Mouse (Mus musculus) megakaryocyte progenitor cell, adult 5-6 weeks (primary cell): Measurements from ENCODE around the gene P3h4. TPM values are rescaled to one million over a fixed set of nuclear protein-coding genes. Genes with fewer than 3 reads are reported as not detected.

Experiments used
- ATAC-seq: replicated peaks from 2 replicates; pipeline ENCODE4 v1.8.0; 2016; ENCODE audit warnings: mild to moderate bottlenecking, moderate TSS enrichment, inconsistent platforms; ENCODE audit not compliant: poor library complexity
- total RNA-seq, 2 experiments: library from RNA; stranded (forward) in 1 of 2; stranded (reverse) in 1 of 2; fragments of 157-497, 149-512 nt in 1 of 2; fragments of 200-1000 nt in 1 of 2; gene quantifications; 2 replicates each; pipeline versions ENCODE4 v1.2.3 to v1.2.4; 2015 to 2017

P3h4 gene
- total RNA-seq (2015) (0.05 TPM in 1 of 2 replicates, not detected in the other), total RNA-seq (2017) (0.08 TPM in 1 of 2 replicates, not detected in the other)

GRCm38 (mm10) chr11:100414021-100414913 is at the start of gene P3h4:
P3h4 (minus strand) TSS chr11:100414836.
- peak; percentile 78 for ATAC-seq

DNA sequence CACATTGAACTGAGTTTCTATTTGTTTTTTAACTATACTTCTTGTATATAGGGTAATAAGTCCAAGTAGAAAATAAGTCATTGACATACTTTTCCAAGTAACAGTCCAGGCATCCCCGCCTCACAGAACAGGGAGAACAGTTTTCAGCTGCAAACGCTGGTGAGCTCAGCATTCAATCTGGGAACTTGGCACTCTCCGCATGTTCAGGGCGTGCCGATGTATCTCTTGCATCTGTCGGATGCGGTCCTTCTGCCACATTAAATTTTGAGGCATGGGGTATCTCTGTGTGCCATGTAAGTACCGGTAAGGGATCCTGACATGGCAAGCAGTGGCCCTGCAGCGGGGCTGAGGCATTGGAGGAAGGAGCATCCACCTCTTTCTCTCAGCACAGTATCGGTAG is 48.1 kb upstream of the P3h4 start:
- no peak for ATAC-seq

- ATAC-seq: no peak
These were observed 43.1 kb upstream of the P3h4 start for GRCm38 (mm10) chr11:100457711-100458110.

DNA sequence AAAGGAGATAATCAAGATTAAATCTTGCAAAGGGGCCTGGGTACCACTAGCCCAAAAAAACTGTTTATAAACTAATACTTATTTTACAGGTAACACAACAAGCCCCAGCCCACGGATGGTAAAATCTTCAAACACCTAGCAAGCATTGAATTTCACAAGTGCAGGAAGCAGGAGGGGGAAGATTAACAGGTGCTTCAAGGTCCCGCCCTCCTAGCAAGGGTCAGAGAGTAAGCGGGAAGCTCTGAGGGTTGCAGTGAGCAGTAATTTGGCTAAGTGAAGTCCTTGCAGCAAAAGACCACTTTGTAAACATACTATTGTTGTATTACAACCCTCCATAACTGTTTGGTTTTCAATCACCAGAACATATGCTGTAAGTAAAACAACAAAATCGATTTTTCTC is 42.6 kb upstream of the P3h4 start:
- no peak for ATAC-seq

DNA sequence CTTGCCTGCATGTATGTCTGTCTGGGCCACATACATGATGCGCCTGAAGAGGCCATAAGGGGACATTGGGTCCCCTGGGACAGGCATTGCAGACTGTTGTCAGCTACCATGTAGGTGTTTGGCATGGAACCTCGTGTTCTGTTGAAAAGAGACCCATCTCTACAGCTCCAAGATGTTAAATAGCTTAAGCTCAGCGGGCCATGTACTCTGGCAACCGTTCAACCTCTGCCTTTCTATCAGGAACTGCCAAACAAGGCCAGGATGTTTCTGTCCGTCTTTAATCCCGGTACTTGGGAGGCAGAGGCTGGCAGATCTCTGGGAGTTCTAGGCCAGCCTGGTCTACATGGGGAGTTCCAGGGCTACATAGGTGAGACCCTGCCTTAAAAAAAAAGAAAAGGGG is 28.0 kb upstream of the P3h4 start:
- no peak for ATAC-seq

- ATAC-seq: no peak
These were observed 27.2 kb upstream of the P3h4 start, which contains the start of the genes Nt5c3b and Klhl10 for GRCm38 (mm10) chr11:100441797-100442196. Nt5c3b (minus strand) TSS chr11:100441808. Klhl10 (plus strand) TSS chr11:100441917.

DNA sequence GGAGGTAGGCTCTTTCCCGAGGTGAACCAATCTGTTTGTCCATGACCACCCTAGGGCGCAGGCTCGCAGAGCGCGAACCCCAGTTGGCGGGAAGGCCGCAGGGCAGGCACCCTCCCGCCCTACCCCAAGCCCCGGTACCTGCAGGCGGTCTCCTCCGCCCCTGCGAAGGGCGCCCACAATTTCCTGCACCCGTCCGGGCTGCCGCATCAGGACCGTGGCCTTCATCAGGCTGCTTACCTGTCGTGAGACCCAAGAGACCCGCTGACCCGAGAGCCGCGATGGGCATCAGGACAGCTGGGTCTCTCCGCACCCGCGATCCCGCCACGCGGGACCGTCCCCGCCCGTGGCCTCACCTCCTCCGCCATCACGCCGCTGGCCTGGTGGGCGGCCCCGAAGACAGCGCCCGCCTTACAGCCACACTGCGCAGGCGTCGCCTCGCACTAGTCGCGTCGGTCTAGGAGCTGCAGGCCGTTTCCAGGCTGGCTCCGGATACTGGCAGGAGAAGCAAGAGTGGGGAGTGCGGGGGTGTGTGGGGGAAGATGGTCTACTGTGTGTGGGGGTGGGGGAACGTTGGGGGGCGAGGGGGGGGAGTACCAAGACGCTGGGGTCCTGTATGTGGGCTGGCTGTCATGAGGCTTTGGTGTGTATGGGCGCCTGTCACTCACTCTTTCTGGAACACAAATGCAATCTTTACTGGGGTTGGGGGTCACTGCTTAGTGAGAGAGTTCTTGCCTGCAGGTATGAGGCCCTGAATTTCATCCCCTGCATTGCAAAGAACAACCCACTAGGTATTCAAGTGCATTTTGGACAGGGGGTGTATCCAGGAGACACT is 26.3 kb upstream of the P3h4 start:
- peak; percentile 99 for ATAC-seq

DNA sequence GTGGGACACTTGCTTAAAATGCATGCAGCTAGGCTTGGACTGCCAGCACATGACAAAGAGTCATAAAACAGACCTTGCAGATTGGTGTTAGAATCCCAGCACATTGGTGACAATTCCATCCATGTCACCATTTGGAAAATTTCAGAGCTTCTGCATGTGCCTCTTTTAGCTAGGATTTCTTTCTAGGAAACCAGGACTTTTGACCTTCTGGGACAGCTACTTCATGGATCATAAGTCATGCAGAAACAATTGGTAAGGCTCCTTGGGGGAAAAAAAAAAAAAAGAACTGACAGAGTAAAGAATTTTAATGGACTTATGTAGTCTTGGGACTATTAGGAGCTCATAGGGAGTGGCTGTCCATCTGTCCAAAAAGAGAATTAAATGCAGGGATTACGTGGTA is 23.3 kb upstream of the P3h4 start:
- ATAC-seq: no peak

GRCm38 (mm10) chr11:100435678-100436246 is 21.1 kb upstream of the P3h4 start:
- ATAC-seq: no peak

DNA sequence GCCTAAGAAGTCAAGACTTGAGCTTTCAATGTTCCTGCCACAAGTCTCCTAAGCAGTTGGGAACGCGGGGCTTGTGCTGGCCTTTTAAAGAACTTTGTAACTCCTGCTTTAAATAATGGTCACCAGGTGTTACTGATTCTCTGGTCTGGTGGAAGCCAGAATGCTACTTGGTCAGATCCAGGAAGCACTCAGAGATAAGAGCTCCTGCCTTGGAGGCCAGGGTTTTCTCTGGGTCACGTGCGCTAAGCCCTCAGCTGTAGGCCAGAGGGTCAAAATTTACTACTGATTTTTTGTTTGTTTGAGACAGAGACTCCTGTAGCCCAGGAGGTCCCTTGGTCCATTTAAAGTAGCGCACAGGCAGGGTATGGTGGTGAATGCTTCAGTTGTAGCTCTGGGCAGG is 17.4 kb upstream of the P3h4 start:
- no peak for ATAC-seq

GRCm38 (mm10) chr11:100430052-100430451 is 15.4 kb upstream of the P3h4 start:
- no peak for ATAC-seq

- no peak for ATAC-seq
These were observed 14.1 kb upstream of the P3h4 start for GRCm38 (mm10) chr11:100428612-100429199.

DNA sequence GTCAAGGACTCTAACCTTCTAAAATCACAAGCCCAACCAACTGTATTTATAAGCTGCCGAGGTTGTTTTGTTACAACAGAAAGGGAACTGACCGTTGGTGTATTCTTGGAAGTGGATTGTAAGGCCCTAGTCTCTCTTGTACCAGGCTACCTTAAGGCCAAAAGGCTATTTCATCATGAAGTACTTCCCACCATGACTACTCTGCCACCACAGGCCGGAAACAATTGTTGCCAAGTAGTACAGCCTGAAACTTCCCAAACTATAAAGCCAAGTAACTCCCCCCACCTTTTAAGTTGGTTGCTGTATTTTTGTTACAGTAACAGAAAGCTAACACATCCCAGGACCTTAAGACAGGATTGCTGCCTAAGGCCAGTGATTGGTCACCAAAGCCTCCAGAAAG is 12.2 kb upstream of the P3h4 start:
- peak; percentile 64 for ATAC-seq

DNA sequence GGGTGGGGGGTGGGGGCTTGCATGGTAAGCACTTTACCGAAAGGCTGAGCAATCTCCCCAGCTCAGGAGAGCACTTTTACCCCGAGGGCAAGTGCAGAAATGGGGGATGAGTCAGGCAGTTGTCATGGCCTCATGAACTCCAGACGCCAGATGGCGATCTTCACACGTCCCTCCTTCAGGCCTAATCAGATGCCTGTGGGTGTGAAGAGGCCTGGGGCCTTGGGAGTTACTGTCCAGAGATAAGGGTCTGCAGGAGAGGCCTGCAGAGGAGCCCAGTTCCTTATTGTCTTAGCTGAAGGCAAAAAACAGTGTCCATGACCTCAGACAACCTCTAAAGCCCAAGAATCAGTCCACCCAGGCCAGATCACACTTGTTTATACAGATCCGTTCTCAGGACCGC is 11.2 kb upstream of the P3h4 start:
- ATAC-seq: peak; percentile 88

DNA sequence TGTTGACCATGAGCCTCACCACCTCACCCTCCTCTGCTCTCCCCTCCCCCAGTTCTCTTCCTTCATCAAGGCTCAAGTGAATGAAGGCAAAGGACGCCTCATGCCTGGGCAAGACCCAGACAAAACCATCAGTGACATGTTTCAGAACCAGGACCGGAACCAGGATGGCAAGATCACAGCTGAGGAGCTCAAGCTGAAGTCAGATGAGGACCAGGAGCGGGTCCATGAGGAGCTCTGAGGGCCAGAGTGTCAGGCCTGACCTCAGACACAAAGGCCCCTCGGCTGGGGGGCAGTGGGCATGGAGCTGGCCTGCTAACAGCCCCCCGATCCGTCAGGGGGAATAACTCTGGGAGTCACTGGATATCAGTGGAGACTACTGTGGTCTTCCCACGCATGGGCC is 9.2 kb upstream of the P3h4 start:
- no peak for ATAC-seq

DNA sequence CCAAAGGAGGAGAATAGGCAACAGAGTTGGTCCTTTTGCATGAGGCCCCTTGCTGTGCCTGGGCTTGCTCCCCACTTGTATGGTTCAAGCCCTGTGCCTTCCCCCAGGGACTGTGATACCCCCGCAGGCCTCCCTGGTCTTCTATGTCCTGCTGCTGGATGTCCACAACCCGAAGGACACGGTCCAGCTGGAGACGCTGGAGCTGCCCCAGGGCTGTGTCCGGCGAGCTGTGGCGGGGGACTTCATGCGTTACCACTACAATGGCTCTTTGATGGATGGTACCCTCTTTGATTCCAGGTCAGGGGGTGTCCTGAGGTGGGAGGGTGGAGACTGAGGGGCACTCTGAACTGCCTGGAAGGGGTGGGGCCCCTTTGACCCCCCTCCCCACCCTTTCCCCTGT is 6.9 kb upstream of the P3h4 start:
- ATAC-seq: no peak

DNA sequence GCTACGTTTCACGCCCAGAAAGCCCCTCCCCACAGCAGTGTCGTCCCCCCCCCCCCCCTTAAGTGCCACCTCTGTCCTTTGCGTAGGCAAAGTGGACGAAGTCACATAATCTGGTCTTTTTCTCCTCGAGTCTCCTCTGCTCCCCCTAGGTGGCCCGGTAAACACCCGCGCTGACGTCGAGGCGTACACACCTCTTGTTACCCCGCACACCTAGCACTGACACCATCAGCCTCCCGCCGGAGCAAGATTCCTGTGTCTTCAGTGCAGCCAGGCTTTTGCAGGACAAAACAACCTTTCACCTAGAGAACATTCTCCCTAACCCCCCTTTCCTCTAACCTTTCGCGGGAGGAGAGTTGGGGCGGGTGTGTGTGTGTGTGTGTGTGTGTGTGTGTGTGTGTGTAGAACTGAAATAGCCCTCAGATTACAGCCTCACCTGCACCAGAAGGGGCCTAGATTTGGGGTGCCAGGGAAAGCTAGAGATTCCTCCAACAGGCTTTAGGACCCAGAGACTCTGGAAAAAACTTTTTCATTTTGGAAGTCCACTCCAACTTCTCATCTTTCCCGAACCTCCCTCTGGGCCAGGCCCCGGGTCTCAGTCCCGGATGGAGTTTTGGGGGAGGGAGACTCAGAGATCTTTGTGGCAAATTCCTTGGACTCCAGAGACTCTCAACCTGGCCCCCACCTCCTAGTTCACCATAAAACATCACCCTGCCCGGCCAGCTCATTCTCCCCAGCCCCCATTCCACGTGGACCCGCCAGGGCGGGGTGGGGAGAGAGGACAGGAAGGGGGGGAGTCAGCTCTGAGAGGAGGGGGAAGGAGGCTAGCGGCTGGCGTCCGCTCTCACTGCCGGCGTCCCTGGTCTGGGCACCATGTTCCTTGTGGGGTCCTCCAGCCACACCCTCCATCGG is 532 bp upstream of the P3h4 start, which contains the start of gene Fkbp10:
Gene Fkbp10, plus strand, starts transcription at position 784 of the 909 bp plus-strand sequence.
- no peak for ATAC-seq

- no peak for ATAC-seq
These were observed 1.1 kb downstream of the P3h4 start for GRCm38 (mm10) chr11:100413541-100413940.

DNA sequence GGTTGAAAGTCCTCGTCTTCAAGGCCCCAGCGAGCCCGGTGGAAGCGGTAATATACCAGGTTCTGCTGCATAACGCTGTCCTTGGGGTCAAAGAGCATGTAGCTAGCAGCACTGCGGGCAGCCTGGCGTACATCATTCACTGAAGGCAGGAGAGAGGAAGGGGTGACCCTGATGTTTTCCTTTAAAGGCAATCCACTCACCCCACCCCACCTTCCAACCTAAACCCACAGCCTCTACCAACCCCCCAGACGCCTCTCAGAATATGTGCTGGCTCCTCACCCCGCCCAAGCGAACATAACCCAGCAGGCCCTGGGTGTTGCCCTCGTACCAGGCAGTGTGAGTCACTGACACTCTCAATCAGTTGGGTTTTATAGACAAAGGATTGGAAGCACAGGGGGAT is 2.9 kb downstream of the P3h4 start:
- no peak for ATAC-seq

DNA sequence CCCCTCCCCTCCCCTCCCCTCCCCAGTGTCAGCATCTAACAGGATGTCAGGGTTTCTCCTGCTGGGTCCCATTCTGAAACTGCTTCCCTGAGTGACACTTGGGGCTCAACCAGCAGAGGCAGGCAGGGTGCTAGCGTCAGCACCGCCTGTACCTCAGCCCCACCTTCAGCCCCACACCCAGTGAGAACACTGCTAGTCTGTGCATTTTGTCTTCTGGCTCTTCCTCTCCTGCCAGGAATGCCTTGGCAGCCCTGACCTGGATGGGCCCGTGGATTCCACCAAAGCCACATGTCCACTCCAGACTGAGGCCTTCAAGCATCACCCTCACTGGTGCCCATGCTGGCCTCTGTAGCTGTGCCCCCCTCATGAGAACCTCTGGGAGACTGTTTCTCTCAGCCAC is 5.0 kb downstream of the P3h4 start:
- no peak for ATAC-seq
